ENCODE assay signal across 8 mouse cellular contexts in the genomic region with DNA sequence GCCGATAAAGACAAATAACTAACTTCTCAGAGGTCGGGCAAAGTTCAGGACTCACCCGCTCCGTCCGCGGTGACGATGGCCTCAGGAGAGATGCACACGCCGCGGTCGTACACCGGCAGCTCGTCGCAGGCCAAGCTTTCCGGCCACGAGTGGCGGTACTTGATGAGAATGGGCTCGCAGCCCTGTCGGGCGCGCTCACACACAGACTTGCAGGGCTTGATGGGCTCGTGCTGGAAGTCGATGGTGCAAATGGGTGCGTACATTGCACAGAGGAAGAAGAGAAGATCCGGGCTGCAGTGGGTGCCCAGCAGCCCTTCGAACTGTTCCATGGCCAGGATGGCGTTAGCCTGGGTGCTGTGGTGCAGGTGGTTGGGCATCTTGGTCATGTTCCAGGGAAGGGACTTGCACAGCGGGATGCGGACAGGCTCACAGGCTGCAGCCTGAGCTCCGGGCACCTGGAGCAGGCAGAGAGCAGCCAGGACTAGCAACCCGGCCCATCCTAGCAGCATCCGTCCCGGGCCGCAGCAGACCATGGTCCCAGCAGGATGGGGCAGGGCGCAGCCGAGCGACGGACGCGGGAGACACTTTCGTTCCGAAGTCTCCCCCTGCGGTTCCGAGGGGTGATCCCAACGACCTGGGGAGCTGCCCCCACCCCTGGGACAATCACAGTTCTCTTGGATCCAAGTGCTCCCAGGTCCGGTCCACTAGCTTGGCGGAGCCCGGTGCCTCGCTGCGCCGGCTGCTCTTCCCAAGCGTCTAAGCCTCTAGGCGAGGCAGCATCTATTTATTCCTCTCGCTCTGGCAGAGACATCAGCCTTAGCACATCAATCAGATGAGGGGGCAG. TPM values are rescaled to one million over a fixed set of nuclear protein-coding genes. Genes with fewer than 3 reads are reported as not detected.
A peak's percentile ranks its signal among the peaks of the same experiment; 100 is the strongest.
DNase-seq lines count a peak whose midpoint lies in the region; ATAC-seq and TF ChIP-seq lines count a peak whose summit lies in the region.

No protein-coding gene starts in this region.

- no peaks in the 10 kb centered on the region for H3K36me3 ChIP-seq in spleen, adult 2 months (ENCODE audit: control insufficient read depth, insufficient read depth, low read length)
- no peaks in the 10 kb centered on the region for H3K36me3 ChIP-seq in heart, embryonic 10.5 days
- H3K36me3 ChIP-seq in kidney, adult 2 months (ENCODE audit: control insufficient read depth, insufficient read depth, low read length), result no peaks in the 10 kb centered on the region
- no peaks in the 10 kb centered on the region for H3K36me3 ChIP-seq in liver, embryonic 11.5 days (ENCODE audit: control insufficient read depth, insufficient read depth, low read length)
- no peaks in the 10 kb centered on the region for H3K36me3 ChIP-seq in neural tube, embryonic 13.5 days

- peak overlapping the region; percentile 79 for H3K4me2 ChIP-seq in liver, embryonic 11.5 days
- peak overlapping the region; percentile 96 for H3K4me2 ChIP-seq in neural tube, embryonic 13.5 days

- no peak for DNase-seq in spleen, adult 2 months (ENCODE audit: low read depth in 1 of 2, low spot score in 2 of 2)
- no peak for DNase-seq in spleen, adult 18-20 months
- DNase-seq in embryo, embryonic 9.5 days (ENCODE audit: extremely low spot score), result peak; percentile 70
- DNase-seq in heart, embryonic 10.5 days (ENCODE audit: low spot score), result peak; percentile 77
- DNase-seq in kidney, adult 2 months, result peak; percentile 83
- peak; percentile 52 for DNase-seq in liver, embryonic 11.5 days (ENCODE audit: low spot score)
- DNase-seq in natural killer cell, adult 2 months (ENCODE audit: low spot score in 2 of 2), result no peak

- H3K27me3 ChIP-seq in spleen, adult 2 months (ENCODE audit: control insufficient read depth, insufficient read depth, low read length), result peaks cover 10% of the 10 kb centered on the region
- peaks cover 23% of the 10 kb centered on the region for H3K27me3 ChIP-seq in heart, embryonic 10.5 days (ENCODE audit: insufficient read depth, poor library complexity, severe bottlenecking)
- H3K27me3 ChIP-seq in kidney, adult 2 months (replicated peaks; ENCODE audit: control insufficient read depth, insufficient read depth, low read length), result no peaks in the 10 kb centered on the region
- peaks cover 40% of the 10 kb centered on the region for H3K27me3 ChIP-seq in liver, embryonic 11.5 days (replicated peaks; ENCODE audit: control insufficient read depth, insufficient read depth, low read length)
- H3K27me3 ChIP-seq in neural tube, embryonic 13.5 days, result 0 out of 2 replicates have a peak, but pooled peaks cover 8% of the 10 kb centered on the region

- H3K9me3 ChIP-seq in heart, embryonic 10.5 days, result 0 out of 2 replicates have a peak, but pooled peaks cover 3% of the 10 kb centered on the region
- H3K9me3 ChIP-seq in liver, embryonic 11.5 days (ENCODE audit: control insufficient read depth, low read length), result no peaks in the 10 kb centered on the region
- H3K9me3 ChIP-seq in neural tube, embryonic 13.5 days, result no peaks in the 10 kb centered on the region

- 3% methylated on average over 54 of the region's 54 CpGs for WGBS in spleen, adult 2 months
- under 1% methylated on average over 54 of the region's 54 CpGs for WGBS in heart, embryonic 10.5 days
- WGBS in kidney, adult 2 months, result 1% methylated on average over 54 of the region's 54 CpGs
- WGBS in liver, embryonic 11.5 days, result under 1% methylated on average over 54 of the region's 54 CpGs
- 0% methylated on average over 54 of the region's 54 CpGs for WGBS in neural tube, embryonic 13.5 days

- H3K9ac ChIP-seq in liver, embryonic 11.5 days (ENCODE audit: low read depth, low read length), result no peak overlapping the region
- H3K9ac ChIP-seq in neural tube, embryonic 13.5 days, result peak overlapping the region; percentile 74

- ATAC-seq in liver, embryonic 11.5 days (replicated peaks; ENCODE audit: low FRiP score), result peak; percentile 66
- ATAC-seq in neural tube, embryonic 13.5 days (ENCODE audit: low read depth), result peak; percentile 78

- peak overlapping the region; percentile 24; the same call in 1 of the 2 replicates for H3K27ac ChIP-seq in spleen, adult 2 months (ENCODE audit: insufficient read depth, low read length)
- peak overlapping the region; percentile 82 for H3K27ac ChIP-seq in heart, embryonic 10.5 days
- H3K27ac ChIP-seq in kidney, adult 2 months (ENCODE audit: insufficient read depth, low read depth, low read length), result peak overlapping the region; percentile 24
- no peak overlapping the region for H3K27ac ChIP-seq in liver, embryonic 11.5 days (ENCODE audit: low read depth, low read length)
- peak overlapping the region; percentile 57 for H3K27ac ChIP-seq in neural tube, embryonic 13.5 days (replicated peaks)

- no peak for TF ChIP-seq CTCF in spleen, adult 2 months (IDR thresholded peaks at IDR 0.05; ENCODE audit: extremely low read depth, insufficient read depth, insufficient read length, insufficient replicate concordance)
- no peak for TF ChIP-seq CTCF in kidney, adult 2 months (conservative IDR thresholded peaks at IDR 0.05; ENCODE audit: insufficient read depth, insufficient read length, low read depth, low read length)

- peak overlapping the region; percentile 2; the same call in 1 of the 2 replicates for H3K4me3 ChIP-seq in spleen, adult 2 months (ENCODE audit: extremely low read depth, insufficient read depth, insufficient read length)
- H3K4me3 ChIP-seq in heart, embryonic 10.5 days, result peak overlapping the region; percentile 74
- H3K4me3 ChIP-seq in kidney, adult 2 months (ENCODE audit: insufficient read depth, low read depth, low read length), result peak overlapping the region; percentile 57
- peak overlapping the region; percentile 57 for H3K4me3 ChIP-seq in liver, embryonic 11.5 days (ENCODE audit: low read depth, low read length)
- H3K4me3 ChIP-seq in neural tube, embryonic 13.5 days, result peak overlapping the region; percentile 68

- TF ChIP-seq POLR2A in spleen, adult 2 months (IDR thresholded peaks at IDR 0.05; ENCODE audit: low read depth, low read length), result no peak
- TF ChIP-seq POLR2A in kidney, adult 2 months (IDR thresholded peaks at IDR 0.05; ENCODE audit: low read depth, low read length), result no peak

- no peaks in the 10 kb centered on the region for H3K4me1 ChIP-seq in spleen, adult 2 months (ENCODE audit: control insufficient read depth, insufficient read depth, insufficient read length)
- peaks cover 11% of the 10 kb centered on the region for H3K4me1 ChIP-seq in heart, embryonic 10.5 days
- no peaks in the 10 kb centered on the region; the same call in 1 of the 2 replicates for H3K4me1 ChIP-seq in kidney, adult 2 months (ENCODE audit: control insufficient read depth, insufficient read depth, low read length)
- peaks cover 4% of the 10 kb centered on the region; the same call in 1 of the 2 replicates for H3K4me1 ChIP-seq in liver, embryonic 11.5 days (replicated peaks; ENCODE audit: control insufficient read depth, insufficient read depth, low read length)
- peaks cover 26% of the 10 kb centered on the region for H3K4me1 ChIP-seq in neural tube, embryonic 13.5 days (replicated peaks)

RNA-seq across cellular contexts. Expression of gene Frzb, which starts 0.9 kb away (rescaled TPM):
- polyA plus RNA-seq in spleen, adult 2 months (2012; rRNA removed), result 8.9 and 13.6 TPM in 2 replicates
- polyA plus RNA-seq in heart, embryonic 10.5 days (2016; fragmentation: Nextera tagmentation; extraction: Ambion mirVana), result 8.1 and 8.9 TPM in 2 replicates
- polyA plus RNA-seq in kidney, adult 2 months (2012; rRNA removed), result 6.8 and 8.3 TPM in 2 replicates
- 1.8 and 4.1 TPM in 2 replicates for polyA plus RNA-seq in liver, embryonic 11.5 days (2014; fragmentation: Nextera tagmentation; extraction: Ambion mirVana)
- polyA plus RNA-seq in neural tube, embryonic 13.5 days (2015; fragmentation: Nextera tagmentation; extraction: Ambion mirVana), result 25.6 and 26.0 TPM in 2 replicates

Comparison
In these comparisons a context has a peak if more than half of its experiments do, and no peak if none do; other contexts are left out.
1. DNase-seq: peak in embryo, embryonic 9.5 days (single experiment), heart, embryonic 10.5 days (single experiment), kidney, adult 2 months (single experiment) and liver, embryonic 11.5 days (single experiment); none in spleen, adult 2 months (0 of 2), spleen, adult 18-20 months (0 of 2) and natural killer cell, adult 2 months (0 of 2).
2. H3K4me3 ChIP-seq: peak in every context shown above with its lines; median percentile 74 in heart, embryonic 10.5 days; 68 in neural tube, embryonic 13.5 days; 57 in kidney, adult 2 months; 57 in liver, embryonic 11.5 days; 2 in spleen, adult 2 months.